Mouse (Mus musculus) macrophage (primary cell): ENCODE results near the gene Adad1. TPM values are rescaled to one million over a fixed set of nuclear protein-coding genes. Genes with fewer than 3 reads are reported as not detected.

Experiments
- H3K27ac ChIP-seq: fragments of 350-480 bp; formaldehyde crosslinking; 2 replicates; pipeline ENCODE4 v1.9.0; 2021
- H3K36me3 ChIP-seq: fragments of 350-480 bp; formaldehyde crosslinking; 2 replicates; pipeline ENCODE4 v1.9.0; 2021; ENCODE audit errors: inconsistent target
- H3K4me3 ChIP-seq: fragments of 350-480 bp; formaldehyde crosslinking; 2 replicates; pipeline ENCODE4 v1.9.0; 2021; ENCODE audit errors: inconsistent target
- H3K79me2 ChIP-seq: fragments of 350-480 bp; formaldehyde crosslinking; 2 replicates; pipeline ENCODE4 v1.9.0; 2021; ENCODE audit errors: inconsistent target
- WGBS: methylation state at CpG from one replicate; pipeline ENCODE4 v1.1.7; 2026; ENCODE audit warnings: inconsistent platforms; ENCODE audit not compliant: missing documents; 5-methylcytosine and 5-hydroxymethylcytosine counted together
- polyA plus RNA-seq: library from polyadenylated mRNA; stranded (reverse); fragments of 250-400 nt; gene quantifications from 3 replicates; pipeline ENCODE4 v1.2.4, GENCODE M21; 2018; ENCODE audit warnings: inconsistent platforms
- total RNA-seq, 78 experiments: library from RNA; depleted of rRNA; stranded (reverse); fragments of 250-400 nt; gene quantifications; 1 replicate in 9 of 78; 2 replicates in 24 of 78; 3 replicates in 43 of 78; 4 replicates in 2 of 78; pipeline ENCODE4 v1.2.4; 2018; ENCODE audit warnings: inconsistent platforms in 56 of 78

The Adad1 gene
- total RNA-seq (2018; cell fraction: chromatin; rRNA removed): not detected
- not detected for total RNA-seq (2018; cell fraction: cytosol; rRNA removed)
- not detected for total RNA-seq (2018; cell fraction: nucleus; rRNA removed)
- polyA plus RNA-seq: not detected in 3 replicates

DNA sequence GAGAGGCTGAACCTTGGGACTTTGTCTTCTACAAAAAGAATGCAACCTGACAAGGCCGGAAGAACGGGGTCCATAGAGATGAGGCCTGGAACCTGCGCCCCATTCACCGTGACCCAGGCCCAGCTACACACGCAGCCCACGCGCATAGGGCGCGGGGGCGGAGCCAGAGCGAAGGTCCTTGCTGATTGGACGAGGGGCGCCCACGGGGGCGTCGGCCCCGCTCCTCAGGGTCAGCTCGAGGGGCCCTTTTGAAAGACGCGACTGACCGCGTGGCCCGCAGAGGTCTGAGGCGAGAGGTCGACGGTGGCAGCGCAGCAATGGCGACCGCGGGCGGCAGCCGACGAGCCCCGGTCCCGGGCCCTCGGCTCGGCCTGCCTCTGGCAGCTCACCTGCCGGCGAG is at the start of gene Adad1:
TSS of gene Adad1 (plus strand) at position 122 of the 400 bp plus-strand sequence.
- Histone ChIP-seq H3K4me3 (no peak within 1 kb of the TSS), H3K27ac (no peak within 1 kb of the TSS), H3K79me2 (no peaks in the 10 kb centered on the region), H3K36me3 (no peaks in the 10 kb centered on the region)
- 67% methylated on average over 30 of the region's 39 CpGs for WGBS

GRCm38 (mm10) chr3:37037979-37038378 is 25.3 kb upstream of the Adad1 start:
- Histone ChIP-seq H3K27ac (no peak overlapping the region), H3K79me2 (no peaks in the 10 kb centered on the region), H3K4me3 (no peak overlapping the region), H3K36me3 (peaks cover 82% of the 10 kb centered on the region)
- 57% methylated on average over 2 of the region's 2 CpGs for WGBS

DNA sequence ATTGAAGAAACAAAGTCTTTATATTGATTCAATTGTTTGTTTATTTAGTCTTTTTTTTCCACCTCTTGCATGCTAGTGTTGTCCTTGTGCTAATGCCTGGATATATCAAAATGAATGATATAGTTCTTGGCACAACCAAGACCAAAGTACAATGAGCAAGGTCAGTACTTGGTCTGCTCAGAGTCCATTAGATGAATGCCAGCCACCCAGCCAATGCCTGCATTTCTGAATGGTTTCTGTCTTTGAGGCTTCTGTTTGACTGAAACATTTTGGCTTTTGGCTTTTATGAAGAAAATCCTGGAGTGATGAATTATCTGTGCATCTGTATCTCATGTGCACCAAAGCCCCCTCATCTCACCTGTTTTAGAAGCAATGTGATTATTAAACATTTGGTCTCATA is 23.5 kb upstream of the Adad1 start:
- Histone ChIP-seq H3K4me3 (no peak overlapping the region), H3K36me3 (peaks cover 79% of the 10 kb centered on the region), H3K27ac (no peak overlapping the region), H3K79me2 (no peaks in the 10 kb centered on the region)

- H3K36me3 ChIP-seq: peaks cover 39% of the 10 kb centered on the region
Measured at GRCm38 (mm10) chr3:37051491-37051890, 11.8 kb upstream of the Adad1 start.

GRCm38 (mm10) chr3:37073211-37073610 is 9.9 kb downstream of the Adad1 start:
- Histone ChIP-seq H3K4me3 (no peak overlapping the region), H3K79me2 (no peaks in the 10 kb centered on the region), H3K27ac (no peak overlapping the region), H3K36me3 (no peaks in the 10 kb centered on the region)

More at GRCm38 (mm10) chr3:37051491-37051890, 11.8 kb upstream of the Adad1 start:
- WGBS: 93% methylated on average over 1 of the region's 1 CpGs
- no peaks in the 10 kb centered on the region for H3K79me2 ChIP-seq
- H3K27ac ChIP-seq: no peak overlapping the region
- H3K4me3 ChIP-seq: no peak overlapping the region

GRCm38 (mm10) chr3:37084860-37085259 is 21.5 kb downstream of the Adad1 start:
- no peak overlapping the region for H3K4me3 ChIP-seq
- 90% methylated on average over 4 of the region's 4 CpGs for WGBS
- H3K36me3 ChIP-seq: no peaks in the 10 kb centered on the region
- no peak overlapping the region for H3K27ac ChIP-seq
- H3K79me2 ChIP-seq: no peaks in the 10 kb centered on the region

GRCm38 (mm10) chr3:37090721-37091120 is 27.4 kb downstream of the Adad1 start:
- H3K4me3 ChIP-seq: no peak overlapping the region
- H3K27ac ChIP-seq: no peak overlapping the region
- no peaks in the 10 kb centered on the region for H3K79me2 ChIP-seq
- no peaks in the 10 kb centered on the region for H3K36me3 ChIP-seq

DNA sequence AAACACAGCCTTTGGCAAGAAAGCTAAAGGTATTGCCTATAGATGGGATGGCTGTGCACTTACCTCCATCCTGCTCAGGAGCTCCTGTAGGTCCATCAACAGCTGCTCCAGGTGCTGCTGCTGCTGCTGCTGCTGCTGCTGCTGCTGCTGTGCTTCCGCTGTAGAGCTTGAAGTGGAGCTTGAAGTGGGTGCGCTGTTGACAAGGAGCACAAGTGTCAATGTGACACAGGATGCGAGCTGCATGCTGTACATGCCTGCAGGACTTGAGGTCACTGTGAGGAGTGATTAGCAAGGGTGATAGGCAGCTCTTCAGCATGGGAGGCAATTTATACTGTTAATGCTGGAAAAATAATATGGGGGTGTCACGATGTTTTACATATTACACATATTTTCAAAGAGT is 62.3 kb downstream of the Adad1 start, which contains the start of gene Il2:
TSS of gene Il2 (minus strand) at position 305 of the 400 bp plus-strand sequence.
- Histone ChIP-seq H3K4me3 (no peak within 1 kb of the TSS), H3K27ac (no peak within 1 kb of the TSS), H3K36me3 (no peaks in the 10 kb centered on the region), H3K79me2 (no peaks in the 10 kb centered on the region)
- WGBS: 91% methylated on average over 4 of the region's 4 CpGs

GRCm38 (mm10) chr3:37126162-37126561 is 62.8 kb downstream of the Adad1 start:
- H3K4me3 ChIP-seq: no peak overlapping the region
- no peaks in the 10 kb centered on the region for H3K36me3 ChIP-seq
- WGBS: 39% methylated on average over 4 of the region's 4 CpGs
- no peak overlapping the region for H3K27ac ChIP-seq
- H3K79me2 ChIP-seq: no peaks in the 10 kb centered on the region

DNA sequence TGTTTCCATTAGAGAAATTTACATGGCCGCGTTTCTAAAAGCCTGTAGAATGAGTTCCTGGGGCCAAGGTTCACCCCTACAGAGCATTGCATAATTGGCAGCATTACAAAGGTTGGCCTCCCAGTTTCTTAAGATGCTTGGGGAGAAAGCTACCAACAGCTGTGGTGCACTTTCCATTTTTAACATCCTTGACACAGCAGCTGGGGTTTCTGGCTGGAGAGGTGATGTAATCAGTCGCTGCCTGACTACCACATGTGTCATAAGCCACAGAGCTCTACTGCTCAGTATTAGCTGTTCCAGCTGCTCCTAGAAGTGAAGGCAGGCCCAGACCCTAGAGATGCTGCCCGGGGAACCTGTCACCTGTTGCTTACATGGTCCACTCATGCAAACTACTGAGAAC is 64.9 kb downstream of the Adad1 start:
- Histone ChIP-seq H3K79me2 (no peaks in the 10 kb centered on the region), H3K36me3 (no peaks in the 10 kb centered on the region), H3K27ac (peak overlapping the region; percentile 29; the same call in 1 of the 2 replicates), H3K4me3 (no peak overlapping the region)
- 25% methylated on average over 4 of the region's 4 CpGs for WGBS

- 77% methylated on average over 2 of the region's 2 CpGs for WGBS
- Histone ChIP-seq H3K79me2 (no peaks in the 10 kb centered on the region), H3K36me3 (no peaks in the 10 kb centered on the region), H3K27ac (peak overlapping the region; percentile 2; the same call in 1 of the 2 replicates), H3K4me3 (no peak overlapping the region)
Measured at GRCm38 (mm10) chr3:37129063-37129462, 65.7 kb downstream of the Adad1 start.

- no peaks in the 10 kb centered on the region for H3K79me2 ChIP-seq
- WGBS: 89% methylated on average over 4 of the region's 4 CpGs
Measured at GRCm38 (mm10) chr3:37137231-37137630, 73.9 kb downstream of the Adad1 start.

GRCm38 (mm10) chr3:37139192-37139591 is 75.9 kb downstream of the Adad1 start:
- Histone ChIP-seq H3K4me3 (no peak overlapping the region), H3K79me2 (no peaks in the 10 kb centered on the region), H3K36me3 (no peaks in the 10 kb centered on the region), H3K27ac (peak overlapping the region; percentile 88)
- WGBS: 66% methylated on average over 3 of the region's 3 CpGs

More at GRCm38 (mm10) chr3:37137231-37137630, 73.9 kb downstream of the Adad1 start:
- Histone ChIP-seq H3K4me3 (no peak overlapping the region), H3K27ac (no peak overlapping the region), H3K36me3 (no peaks in the 10 kb centered on the region)

DNA sequence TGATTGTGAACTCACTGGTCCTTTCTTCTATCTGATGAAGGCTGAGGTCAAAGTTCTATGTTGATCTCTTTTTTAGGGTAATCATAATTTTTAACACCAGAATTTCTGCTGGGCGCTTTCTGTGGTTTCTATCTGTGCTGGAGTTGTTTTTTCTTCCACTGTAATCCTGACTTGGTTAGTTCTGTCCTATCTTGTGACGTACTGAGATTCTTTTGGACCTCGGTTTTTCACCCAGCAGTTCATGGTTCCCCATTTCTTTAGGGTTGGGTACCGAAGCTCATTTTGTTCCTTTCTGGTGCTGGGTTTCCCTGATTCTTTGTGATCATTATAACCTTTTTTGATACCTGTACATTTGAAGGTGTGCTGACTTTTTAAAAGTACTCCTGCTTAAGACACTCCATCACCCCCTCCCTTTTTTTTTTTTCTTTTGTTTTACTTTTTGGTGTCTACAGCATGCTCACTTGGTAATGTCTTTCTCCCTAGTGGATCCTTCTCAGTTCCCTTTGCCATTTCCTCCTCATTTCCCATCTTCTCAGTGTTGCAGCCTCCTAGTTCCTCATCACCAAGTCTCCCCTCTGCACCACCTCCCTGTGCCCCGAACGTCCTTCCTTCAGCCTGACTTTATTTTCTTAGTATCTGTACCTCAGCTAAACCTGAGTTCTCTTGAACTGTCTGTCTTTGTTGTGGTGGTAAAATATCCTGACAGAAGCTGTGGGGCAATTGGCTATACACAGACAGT is 77.0 kb downstream of the Adad1 start:
- Histone ChIP-seq H3K36me3 (no peaks in the 10 kb centered on the region), H3K27ac (peak overlapping the region; percentile 88), H3K4me3 (no peak overlapping the region), H3K79me2 (no peaks in the 10 kb centered on the region)
- WGBS: 38% methylated on average over 6 of the region's 6 CpGs

DNA sequence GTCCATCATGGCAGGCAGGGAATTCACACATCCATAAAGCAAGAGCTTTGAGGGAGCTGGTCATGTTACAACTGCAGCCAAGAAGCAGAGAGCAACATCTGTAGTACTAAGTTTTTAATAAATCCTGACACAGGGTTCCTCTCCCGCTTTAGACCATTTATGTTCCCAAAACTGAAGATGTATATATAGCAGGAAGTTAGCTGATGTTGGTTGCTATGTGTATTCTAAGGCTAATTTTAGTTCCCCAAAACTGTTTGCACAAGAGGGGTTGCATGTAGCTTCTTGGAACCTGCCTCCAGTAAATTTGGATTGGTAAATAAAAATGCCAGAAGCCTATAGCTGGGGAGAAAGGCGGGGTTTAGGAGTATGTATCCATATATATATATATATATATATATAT is 78.5 kb downstream of the Adad1 start:
- H3K79me2 ChIP-seq: no peaks in the 10 kb centered on the region
- peak overlapping the region; percentile 88 for H3K27ac ChIP-seq
- H3K36me3 ChIP-seq: no peaks in the 10 kb centered on the region
- H3K4me3 ChIP-seq: no peak overlapping the region
- 13% methylated on average over 1 of the region's 2 CpGs for WGBS
